Mouse (Mus musculus): ENCODE data around the gene Tmem110. TPM values are rescaled to one million over a fixed set of nuclear protein-coding genes. Genes with fewer than 3 reads are reported as not detected.

Tmem110 gene
- total and polyA plus RNA-seq, 2 experiments: 3.7 to 8.2 TPM

GRCm38 (mm10) chr14:30885298-30885697 is 59.9 kb downstream of the Tmem110 start:
- H3K79me2 ChIP-seq (ENCODE audit: control insufficient read depth, insufficient read depth, low read length): peaks cover 6% of the 10 kb centered on the region; the same call in 1 of the 2 replicates
- peak overlapping the region; percentile 81 for H3K27ac ChIP-seq (replicated peaks; ENCODE audit: insufficient read depth, low read depth, low read length)
- TF ChIP-seq POLR2A (IDR thresholded peaks at IDR 0.05; ENCODE audit: extremely low read depth, insufficient read depth, low read length) (no peak), CTCF (IDR thresholded peaks at IDR 0.05; ENCODE audit: low read depth, low read length) (no peak)
- H3K9ac ChIP-seq (ENCODE audit: low read depth, low read length): no peak overlapping the region
- no peaks in the 10 kb centered on the region for H3K27me3 ChIP-seq (ENCODE audit: control insufficient read depth, insufficient read depth, low read length)
- H3K36me3 ChIP-seq (ENCODE audit: control insufficient read depth, insufficient read depth, low read length): peaks cover 14% of the 10 kb centered on the region
- no peak overlapping the region for H3K4me3 ChIP-seq (ENCODE audit: insufficient read depth, low read depth, low read length)
- 22% methylated on average over 3 of the region's 3 CpGs for WGBS
- no peak for DNase-seq (ENCODE audit: extremely low read depth, low read depth, low spot score)
- H3K4me1 ChIP-seq (ENCODE audit: control insufficient read depth, insufficient read depth, low read length): peaks cover 18% of the 10 kb centered on the region

GRCm38 (mm10) chr14:30886204-30886603 is 60.8 kb downstream of the Tmem110 start, which contains the start of gene Itih4:
TSS of gene Itih4 (plus strand) at chr14:30886476.
- Histone ChIP-seq H3K36me3 (ENCODE audit: control insufficient read depth, insufficient read depth, low read length) (peaks cover 22% of the 10 kb centered on the region), H3K4me3 (ENCODE audit: insufficient read depth, low read depth, low read length) (peak within 1 kb of the TSS; percentile 77), H3K4me1 (ENCODE audit: control insufficient read depth, insufficient read depth, low read length) (peaks cover 18% of the 10 kb centered on the region), H3K27me3 (ENCODE audit: control insufficient read depth, insufficient read depth, low read length) (no peaks in the 10 kb centered on the region), H3K9ac (ENCODE audit: low read depth, low read length) (peak within 1 kb of the TSS; percentile 93), H3K27ac (replicated peaks; ENCODE audit: insufficient read depth, low read depth, low read length) (peak within 1 kb of the TSS; percentile 99), H3K79me2 (ENCODE audit: control insufficient read depth, insufficient read depth, low read length) (peaks cover 6% of the 10 kb centered on the region; the same call in 1 of the 2 replicates)
- WGBS: 32% methylated on average over 3 of the region's 3 CpGs
- peak; percentile 97 for DNase-seq (ENCODE audit: extremely low read depth, low read depth, low spot score)
- peak; percentile 85 for TF ChIP-seq POLR2A (IDR thresholded peaks at IDR 0.05; ENCODE audit: extremely low read depth, insufficient read depth, low read length)
- TF ChIP-seq CTCF (IDR thresholded peaks at IDR 0.05; ENCODE audit: low read depth, low read length): no peak

- peaks cover 37% of the 10 kb centered on the region for H3K36me3 ChIP-seq (ENCODE audit: control insufficient read depth, insufficient read depth, low read length)
- WGBS: 3% methylated on average over 8 of the region's 9 CpGs
- no peaks in the 10 kb centered on the region for H3K27me3 ChIP-seq (ENCODE audit: control insufficient read depth, insufficient read depth, low read length)
- H3K4me3 ChIP-seq (ENCODE audit: insufficient read depth, low read depth, low read length): peak overlapping the region; percentile 77
- peaks cover 6% of the 10 kb centered on the region; the same call in 1 of the 2 replicates for H3K79me2 ChIP-seq (ENCODE audit: control insufficient read depth, insufficient read depth, low read length)
- H3K4me1 ChIP-seq (ENCODE audit: control insufficient read depth, insufficient read depth, low read length): peaks cover 18% of the 10 kb centered on the region
- TF ChIP-seq CTCF (IDR thresholded peaks at IDR 0.05; ENCODE audit: low read depth, low read length): peak; percentile 79
- TF ChIP-seq POLR2A (IDR thresholded peaks at IDR 0.05; ENCODE audit: extremely low read depth, insufficient read depth, low read length): peak; percentile 68; the same call in 1 of the 2 replicates
- peak overlapping the region; percentile 99 for H3K27ac ChIP-seq (replicated peaks; ENCODE audit: insufficient read depth, low read depth, low read length)
- peak; percentile 95 for DNase-seq (ENCODE audit: extremely low read depth, low read depth, low spot score)
- H3K9ac ChIP-seq (ENCODE audit: low read depth, low read length): peak overlapping the region; percentile 93
Measured at GRCm38 (mm10) chr14:30888271-30888732, 62.9 kb downstream of the Tmem110 start.

- WGBS: 57% methylated on average over 3 of the region's 3 CpGs
Measured at GRCm38 (mm10) chr14:30899972-30900371, 74.6 kb downstream of the Tmem110 start.

GRCm38 (mm10) chr14:30902628-30903027 is 77.2 kb downstream of the Tmem110 start:
- Histone ChIP-seq H3K4me1 (ENCODE audit: control insufficient read depth, insufficient read depth, low read length) (peaks cover 5% of the 10 kb centered on the region), H3K36me3 (ENCODE audit: control insufficient read depth, insufficient read depth, low read length) (peaks cover 31% of the 10 kb centered on the region), H3K27ac (replicated peaks; ENCODE audit: insufficient read depth, low read depth, low read length) (no peak overlapping the region), H3K4me3 (ENCODE audit: insufficient read depth, low read depth, low read length) (no peak overlapping the region), H3K27me3 (ENCODE audit: control insufficient read depth, insufficient read depth, low read length) (no peaks in the 10 kb centered on the region), H3K9ac (ENCODE audit: low read depth, low read length) (no peak overlapping the region), H3K79me2 (ENCODE audit: control insufficient read depth, insufficient read depth, low read length) (no peaks in the 10 kb centered on the region)
- TF ChIP-seq POLR2A (IDR thresholded peaks at IDR 0.05; ENCODE audit: extremely low read depth, insufficient read depth, low read length): no peak
- no peak for TF ChIP-seq CTCF (IDR thresholded peaks at IDR 0.05; ENCODE audit: low read depth, low read length)
- no peak for DNase-seq (ENCODE audit: extremely low read depth, low read depth, low spot score)
- WGBS: 67% methylated on average over 5 of the region's 5 CpGs

More at GRCm38 (mm10) chr14:30899972-30900371, 74.6 kb downstream of the Tmem110 start:
- H3K36me3 ChIP-seq (ENCODE audit: control insufficient read depth, insufficient read depth, low read length): peaks cover 53% of the 10 kb centered on the region
- no peak overlapping the region for H3K27ac ChIP-seq (replicated peaks; ENCODE audit: insufficient read depth, low read depth, low read length)
- TF ChIP-seq POLR2A (IDR thresholded peaks at IDR 0.05; ENCODE audit: extremely low read depth, insufficient read depth, low read length) (no peak), CTCF (IDR thresholded peaks at IDR 0.05; ENCODE audit: low read depth, low read length) (no peak)
- DNase-seq (ENCODE audit: extremely low read depth, low read depth, low spot score): no peak
- H3K27me3 ChIP-seq (ENCODE audit: control insufficient read depth, insufficient read depth, low read length): no peaks in the 10 kb centered on the region
- H3K9ac ChIP-seq (ENCODE audit: low read depth, low read length): no peak overlapping the region
- H3K4me1 ChIP-seq (ENCODE audit: control insufficient read depth, insufficient read depth, low read length): peaks cover 3% of the 10 kb centered on the region; the same call in 1 of the 2 replicates
- no peak overlapping the region for H3K4me3 ChIP-seq (ENCODE audit: insufficient read depth, low read depth, low read length)
- H3K79me2 ChIP-seq (ENCODE audit: control insufficient read depth, insufficient read depth, low read length): no peaks in the 10 kb centered on the region

- no peak overlapping the region for H3K9ac ChIP-seq (ENCODE audit: low read depth, low read length)
- no peaks in the 10 kb centered on the region for H3K79me2 ChIP-seq (ENCODE audit: control insufficient read depth, insufficient read depth, low read length)
- H3K27ac ChIP-seq (replicated peaks; ENCODE audit: insufficient read depth, low read depth, low read length): no peak overlapping the region
- no peak for TF ChIP-seq POLR2A (IDR thresholded peaks at IDR 0.05; ENCODE audit: extremely low read depth, insufficient read depth, low read length)
- WGBS: 54% methylated on average over 3 of the region's 3 CpGs
- peaks cover 8% of the 10 kb centered on the region for H3K4me1 ChIP-seq (ENCODE audit: control insufficient read depth, insufficient read depth, low read length)
- H3K36me3 ChIP-seq (ENCODE audit: control insufficient read depth, insufficient read depth, low read length): peaks cover 28% of the 10 kb centered on the region
- no peak overlapping the region for H3K4me3 ChIP-seq (ENCODE audit: insufficient read depth, low read depth, low read length)
- no peak for DNase-seq (ENCODE audit: extremely low read depth, low read depth, low spot score)
- H3K27me3 ChIP-seq (ENCODE audit: control insufficient read depth, insufficient read depth, low read length): no peaks in the 10 kb centered on the region
Measured at GRCm38 (mm10) chr14:30903036-30903435, 77.6 kb downstream of the Tmem110 start.

Measured in liver, adult 2 months (tissue).